Mouse (Mus musculus) liver, embryonic 15.5 days (tissue): Measurements from ENCODE around the gene Eif2ak2. TPM values are rescaled to one million over a fixed set of nuclear protein-coding genes. Genes with fewer than 3 reads are reported as not detected.

Experiments
- ATAC-seq: fragments of 200-750 bp; cut with Nextera tagmentation; 2 replicates; pipeline ENCODE4 v1.8.0; 2017; ENCODE audit warnings: moderate number of reproducible peaks, mild to moderate bottlenecking, moderate library complexity; ENCODE audit not compliant: insufficient read depth
- H3K27ac ChIP-seq: fragments of 300-500 bp; sonication (generic); replicated peaks from 2 replicates; pipeline ENCODE4 v1.5.1; 2015; ENCODE audit warnings: mild to moderate bottlenecking, inconsistent platforms
- H3K27me3 ChIP-seq: fragments of 300-500 bp; sonication (generic); 2 replicates; pipeline ENCODE4 v1.6.1; 2015; ENCODE audit warnings: mild to moderate bottlenecking, inconsistent platforms
- H3K36me3 ChIP-seq: fragments of 300-500 bp; sonication (generic); replicated peaks from 2 replicates; pipeline ENCODE4 v1.6.1; 2015; ENCODE audit warnings: moderate library complexity, mild to moderate bottlenecking, inconsistent platforms
- H3K4me1 ChIP-seq: fragments of 300-500 bp; sonication (generic); replicated peaks from 2 replicates; pipeline ENCODE4 v1.6.1; 2015; ENCODE audit warnings: inconsistent platforms
- H3K4me2 ChIP-seq: fragments of 300-500 bp; sonication (generic); 2 replicates; pipeline ENCODE4 v1.6.1; 2015; ENCODE audit warnings: moderate library complexity, mild to moderate bottlenecking, inconsistent platforms
- H3K4me3 ChIP-seq: fragments of 300-500 bp; sonication (generic); replicated peaks from 2 replicates; pipeline ENCODE4 v1.5.1; 2015; ENCODE audit warnings: mild to moderate bottlenecking, inconsistent platforms
- H3K9ac ChIP-seq: fragments of 300-500 bp; sonication (generic); 2 replicates; pipeline ENCODE4 v1.6.1; 2015; ENCODE audit warnings: moderate library complexity, mild to moderate bottlenecking, inconsistent platforms
- H3K9me3 ChIP-seq: fragments of 300-500 bp; sonication (generic); replicated peaks from 2 replicates; pipeline ENCODE4 v1.6.1; 2016; ENCODE audit warnings: inconsistent platforms
- whole genome bisulfite sequencing: fragments of 180-500 bp; shearing (Covaris S2); methylation state at CpG from one replicate; pipeline ENCODE4 v1.1.7; 2015; ENCODE audit warnings: mixed read lengths; ENCODE audit not compliant: insufficient replicate concordance; 5-methylcytosine and 5-hydroxymethylcytosine counted together
- polyA plus RNA-seq: library from polyadenylated mRNA; unstranded; fragments of >200 nt; fragmentation: Nextera tagmentation; extraction: Ambion mirVana; gene quantifications from 2 replicates; pipeline ENCODE4 v1.2.1, GENCODE M21; 2015

Eif2ak2 gene
- polyA plus RNA-seq, 1 experiment from 2014 or later, result 7.7 TPM

- Histone ChIP-seq H3K9ac (peak within 1 kb of the TSS; percentile 90), H3K9me3 (no peaks in the 10 kb centered on the region), H3K4me3 (peak within 1 kb of the TSS; percentile 96), H3K27me3 (no peaks in the 10 kb centered on the region), H3K36me3 (peaks cover 21% of the 10 kb centered on the region), H3K4me1 (peaks cover 12% of the 10 kb centered on the region), H3K27ac (peak within 1 kb of the TSS; percentile 96), H3K4me2 (peak within 1 kb of the TSS; percentile 93)
- under 1% methylated on average over 81 of the region's 81 CpGs for WGBS
- peak; percentile 99 for ATAC-seq
Measured at GRCm38 (mm10) chr17:78834856-78835835, 47.2 kb downstream of the Eif2ak2 start, which contains the start of the genes Heatr5b and Gpatch11. Gene Heatr5b (minus strand): TSS chr17:78835364. Gene Gpatch11 (plus strand): TSS chr17:78835567.

- no peaks in the 10 kb centered on the region for H3K27me3 ChIP-seq
- no peak overlapping the region for H3K4me2 ChIP-seq
- H3K4me3 ChIP-seq, result no peak overlapping the region
- 78% methylated on average over 13 of the region's 13 CpGs for WGBS
- no peaks in the 10 kb centered on the region for H3K9me3 ChIP-seq
- H3K36me3 ChIP-seq, result peaks cover 46% of the 10 kb centered on the region
- no peak overlapping the region for H3K9ac ChIP-seq
- H3K4me1 ChIP-seq, result no peaks in the 10 kb centered on the region
- ATAC-seq, result no peak
- no peak overlapping the region for H3K27ac ChIP-seq
Measured at GRCm38 (mm10) chr17:78824346-78824745, 58.0 kb downstream of the Eif2ak2 start.

- no peak overlapping the region for H3K4me2 ChIP-seq
- no peaks in the 10 kb centered on the region for H3K9me3 ChIP-seq
- H3K27ac ChIP-seq, result no peak overlapping the region
- H3K4me3 ChIP-seq, result no peak overlapping the region
- ATAC-seq, result no peak
- H3K4me1 ChIP-seq, result no peaks in the 10 kb centered on the region
- 81% methylated on average over 3 of the region's 3 CpGs for WGBS
- H3K36me3 ChIP-seq, result peaks cover 25% of the 10 kb centered on the region
- H3K9ac ChIP-seq, result no peak overlapping the region
- no peaks in the 10 kb centered on the region for H3K27me3 ChIP-seq
Measured at GRCm38 (mm10) chr17:78809582-78809981, 72.8 kb downstream of the Eif2ak2 start.

GRCm38 (mm10) chr17:78809019-78809418, 73.4 kb downstream of the Eif2ak2 start:
- H3K9ac ChIP-seq, result no peak overlapping the region
- H3K4me3 ChIP-seq, result no peak overlapping the region
- H3K9me3 ChIP-seq, result no peaks in the 10 kb centered on the region
- H3K4me1 ChIP-seq, result no peaks in the 10 kb centered on the region
- H3K27me3 ChIP-seq, result no peaks in the 10 kb centered on the region
- H3K27ac ChIP-seq, result no peak overlapping the region
- peaks cover 23% of the 10 kb centered on the region for H3K36me3 ChIP-seq
- no peak overlapping the region for H3K4me2 ChIP-seq
- no peak for ATAC-seq

Other genes with a start within 250 kb of the Eif2ak2 start
- 2.2 and 2.6 TPM in 2 replicates for gene Strn, start 145.4 kb downstream of the Eif2ak2 start, polyA plus RNA-seq
- 3.7 and 4.1 TPM in 2 replicates for gene Heatr5b, start 47.2 kb downstream of the Eif2ak2 start, polyA plus RNA-seq
- 12.4 and 13.4 TPM in 2 replicates for gene Gpatch11, start 47.0 kb downstream of the Eif2ak2 start, polyA plus RNA-seq
- gene Sult6b1, start 24.4 kb upstream of the Eif2ak2 start, polyA plus RNA-seq, result 0.03 TPM in 1 of 2 replicates, not detected in the other
- 38.1 and 44.7 TPM in 2 replicates for gene Cebpzos, start 33.9 kb upstream of the Eif2ak2 start, polyA plus RNA-seq
- 19.0 and 23.4 TPM in 2 replicates for gene Cebpz, start 54.5 kb upstream of the Eif2ak2 start, polyA plus RNA-seq
- 24.5 and 27.0 TPM in 2 replicates for gene Ndufaf7, start 54.6 kb upstream of the Eif2ak2 start, polyA plus RNA-seq
- 8.1 and 8.6 TPM in 2 replicates for gene Prkd3, start 138.2 kb upstream of the Eif2ak2 start, polyA plus RNA-seq
- gene Qpct, start 169.3 kb upstream of the Eif2ak2 start, polyA plus RNA-seq, result 21.1 and 22.7 TPM in 2 replicates